Mouse (Mus musculus) myocyte (in vitro differentiated cells): ENCODE measurements at regions not wholly inside any gene's neighbourhood (a gene's known extent, or its start where the extent isn't known, plus 50 kb on each side); places are given as distances from the start of the nearest gene placed in this dataset.
A peak's percentile ranks its signal among the peaks of the same experiment; 100 is the strongest.

Experiments
- MYOD1 ChIP-seq, 3 experiments: IDR thresholded peaks; one replicate each; pipeline ENCODE4 v1.6.1; 2011; ENCODE audit warnings: control low read depth in 2 of 3, low read depth in 2 of 3, mild to moderate bottlenecking in 2 of 3, moderate library complexity in 1 of 3; ENCODE audit not compliant: insufficient read length in 2 of 3, control insufficient read depth in 1 of 3
- TCF12 ChIP-seq: IDR thresholded peaks from one replicate; pipeline ENCODE4 v1.6.1; 2011; ENCODE audit warnings: mild to moderate bottlenecking, control low read depth; ENCODE audit not compliant: poor library complexity, insufficient read depth, severe bottlenecking
- USF1 ChIP-seq: IDR thresholded peaks from one replicate; pipeline ENCODE4 v1.6.1; 2011; ENCODE audit warnings: low read depth, mild to moderate bottlenecking, control low read depth, moderate library complexity

GRCm38 (mm10) chr9:72217296-72218028 is 57.2 kb upstream of the Zfp280d start:
- TF ChIP-seq USF1 (no peak), MYOD1 (IDR thresholded peaks at IDR 0.05; ENCODE audit: control insufficient read depth in 1 of 3, insufficient read length in 2 of 3, low read depth in 2 of 3) (peak; percentile 100), TCF12 (peak; percentile 83)
